Mouse (Mus musculus): Measurements from ENCODE around the gene Ltb4r2.

DNA sequence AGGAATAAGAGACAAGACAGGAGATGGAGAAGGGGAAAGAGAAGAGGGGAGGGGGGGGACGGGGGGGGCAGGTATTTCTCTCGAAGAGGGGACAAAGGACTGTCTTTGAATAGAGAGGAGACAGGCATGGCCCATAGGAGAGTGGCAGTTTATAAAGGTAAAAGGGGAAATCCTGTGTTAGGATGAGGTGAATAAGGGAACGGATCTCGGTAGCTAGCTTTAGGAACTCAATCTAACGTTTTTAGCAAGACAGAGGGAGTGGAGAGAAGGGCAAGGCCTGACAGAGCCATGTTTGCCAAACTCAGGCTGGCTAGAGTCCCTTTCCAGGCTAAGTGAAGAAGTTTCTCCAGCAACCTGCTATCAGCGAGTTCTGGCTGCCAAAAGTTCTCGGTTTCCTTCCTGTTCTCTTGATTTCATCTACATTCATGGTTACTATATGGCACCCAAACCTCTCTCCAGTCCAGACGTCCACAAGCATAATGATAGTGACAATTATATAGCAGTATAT, 38.7 kb upstream of the Ltb4r2 start:
- TF ChIP-seq POLR2A (IDR thresholded peaks at IDR 0.05; ENCODE audit: low read depth, low read length) (no peak), E2F4 (IDR thresholded peaks at IDR 0.05; ENCODE audit: insufficient replicate concordance, low read depth, low read length) (no peak), CTCF (conservative IDR thresholded peaks at IDR 0.05 in 1 of 2, IDR thresholded peaks at IDR 0.05 in 1 of 2; ENCODE audit: low read depth in 2 of 2, low read length in 2 of 2) (no peak), EP300 (IDR thresholded peaks at IDR 0.05; ENCODE audit: low read length) (no peak), ZC3H11A (IDR thresholded peaks at IDR 0.05; ENCODE audit: low read depth, low read length) (no peak), USF1 (IDR thresholded peaks at IDR 0.05; ENCODE audit: low read depth, low read length) (no peak), GABPA (IDR thresholded peaks at IDR 0.05; ENCODE audit: insufficient replicate concordance, low read depth, low read length) (no peak), NELFE (IDR thresholded peaks at IDR 0.05; ENCODE audit: low read depth, low read length) (no peak), ETS1 (conservative IDR thresholded peaks at IDR 0.05; ENCODE audit: low read depth, low read length) (no peak)
